Mouse (Mus musculus) kidney, embryonic 14.5 days (tissue): Measurements from ENCODE around the gene Bnip1. TPM values are rescaled to one million over a fixed set of nuclear protein-coding genes. Genes with fewer than 3 reads are reported as not detected.

Experiments used
- ATAC-seq: fragments of 200-750 bp; cut with Nextera tagmentation; 2 replicates; pipeline ENCODE4 v1.8.0; 2017; ENCODE audit warnings: moderate number of reproducible peaks, mild to moderate bottlenecking, moderate TSS enrichment, moderate library complexity; ENCODE audit not compliant: low FRiP score, low TSS enrichment
- H3K27ac ChIP-seq: fragments of 300-500 bp; sonication (generic); 2 replicates; pipeline ENCODE4 v1.5.1; 2014; ENCODE audit warnings: low read depth, mild to moderate bottlenecking, low read length, moderate library complexity, mixed read lengths
- H3K27me3 ChIP-seq: fragments of 300-500 bp; sonication (generic); 2 replicates; pipeline ENCODE4 v1.6.1; 2014; ENCODE audit warnings: mild to moderate bottlenecking, low read length; ENCODE audit not compliant: control insufficient read depth, insufficient read depth
- H3K36me3 ChIP-seq: fragments of 300-500 bp; sonication (generic); 2 replicates; pipeline ENCODE4 v1.6.1; 2014; ENCODE audit warnings: low read length, mixed read lengths; ENCODE audit not compliant: control insufficient read depth, insufficient read depth
- H3K4me1 ChIP-seq: fragments of 300-500 bp; sonication (generic); 2 replicates; pipeline ENCODE4 v1.6.1; 2014; ENCODE audit warnings: low read length, mixed read lengths; ENCODE audit not compliant: control insufficient read depth, insufficient read depth
- H3K4me2 ChIP-seq: fragments of 300-500 bp; sonication (generic); replicated peaks from 2 replicates; pipeline ENCODE4 v1.6.1; 2014; ENCODE audit warnings: low read depth, mild to moderate bottlenecking, low read length
- H3K4me3 ChIP-seq: fragments of 300-500 bp; sonication (generic); 2 replicates; pipeline ENCODE4 v1.5.1; 2014; ENCODE audit warnings: mild to moderate bottlenecking, low read length
- H3K9ac ChIP-seq: fragments of 300-500 bp; sonication (generic); 2 replicates; pipeline ENCODE4 v1.6.1; 2014; ENCODE audit warnings: low read depth, mild to moderate bottlenecking, low read length, moderate library complexity
- H3K9me3 ChIP-seq: fragments of 300-500 bp; sonication (generic); 2 replicates; pipeline ENCODE4 v1.6.1; 2016; ENCODE audit warnings: low read length; ENCODE audit not compliant: control insufficient read depth
- WGBS: fragments of 180-500 bp; shearing (Covaris S2); extraction: QIAGEN DNeasy Blood & Tissue Kit; methylation state at CpG from one replicate; pipeline ENCODE4 v1.1.7; 2014; 5-methylcytosine and 5-hydroxymethylcytosine counted together
- polyA plus RNA-seq: library from polyadenylated mRNA; unstranded; fragments of >200 nt; fragmentation: Nextera tagmentation; extraction: Ambion mirVana; gene quantifications from 2 replicates; pipeline ENCODE4 v1.2.1, GENCODE M21; 2014

Bnip1 gene
- polyA plus RNA-seq, 1 experiment from 2014 or later = 50.4 TPM

GRCm38 (mm10) chr17:26812607-26813006, 31.7 kb downstream of the Bnip1 start:
- Histone ChIP-seq H3K9me3 (no peaks in the 10 kb centered on the region), H3K27me3 (no peaks in the 10 kb centered on the region), H3K4me2 (no peak overlapping the region), H3K36me3 (no peaks in the 10 kb centered on the region), H3K4me3 (no peak overlapping the region), H3K4me1 (no peaks in the 10 kb centered on the region), H3K9ac (no peak overlapping the region), H3K27ac (no peak overlapping the region)
- WGBS = 76% methylated on average over 2 of the region's 2 CpGs
- ATAC-seq = no peak

- Histone ChIP-seq H3K9me3 (no peaks in the 10 kb centered on the region), H3K36me3 (no peaks in the 10 kb centered on the region), H3K4me1 (no peaks in the 10 kb centered on the region), H3K27me3 (no peaks in the 10 kb centered on the region), H3K4me3 (no peak overlapping the region), H3K9ac (no peak overlapping the region), H3K27ac (no peak overlapping the region), H3K4me2 (no peak overlapping the region)
- WGBS = 84% methylated on average over 9 of the region's 9 CpGs
- no peak for ATAC-seq
Observed at GRCm38 (mm10) chr17:26813497-26813896, 32.6 kb downstream of the Bnip1 start.

- Histone ChIP-seq H3K9ac (no peak overlapping the region), H3K27me3 (no peaks in the 10 kb centered on the region), H3K9me3 (no peaks in the 10 kb centered on the region), H3K4me2 (no peak overlapping the region), H3K4me3 (no peak overlapping the region), H3K27ac (no peak overlapping the region), H3K36me3 (no peaks in the 10 kb centered on the region), H3K4me1 (no peaks in the 10 kb centered on the region)
- no peak for ATAC-seq
- 78% methylated on average over 6 of the region's 6 CpGs for WGBS
Observed at GRCm38 (mm10) chr17:26816810-26817209, 35.9 kb downstream of the Bnip1 start.

GRCm38 (mm10) chr17:26817776-26818175, 36.9 kb downstream of the Bnip1 start:
- no peaks in the 10 kb centered on the region for H3K4me1 ChIP-seq
- no peak overlapping the region for H3K9ac ChIP-seq
- ATAC-seq = no peak
- H3K36me3 ChIP-seq = no peaks in the 10 kb centered on the region
- no peak overlapping the region for H3K4me2 ChIP-seq
- no peak overlapping the region for H3K27ac ChIP-seq
- no peaks in the 10 kb centered on the region for H3K9me3 ChIP-seq
- H3K27me3 ChIP-seq = no peaks in the 10 kb centered on the region
- H3K4me3 ChIP-seq = no peak overlapping the region

GRCm38 (mm10) chr17:26826131-26826530, 45.3 kb downstream of the Bnip1 start:
- Histone ChIP-seq H3K27ac (no peak overlapping the region), H3K4me2 (no peak overlapping the region), H3K9me3 (0 out of 2 replicates have a peak, but pooled peaks cover 2% of the 10 kb centered on the region), H3K36me3 (no peaks in the 10 kb centered on the region), H3K4me3 (no peak overlapping the region), H3K9ac (no peak overlapping the region), H3K4me1 (no peaks in the 10 kb centered on the region), H3K27me3 (peaks cover 2% of the 10 kb centered on the region; the same call in 1 of the 2 replicates)
- no peak for ATAC-seq
- 77% methylated on average over 16 of the region's 17 CpGs for WGBS

GRCm38 (mm10) chr17:26833806-26834205, 52.9 kb downstream of the Bnip1 start:
- peaks cover 55% of the 10 kb centered on the region for H3K27me3 ChIP-seq
- no peaks in the 10 kb centered on the region for H3K36me3 ChIP-seq
- no peak for ATAC-seq
- no peak overlapping the region for H3K9ac ChIP-seq
- no peaks in the 10 kb centered on the region for H3K4me1 ChIP-seq
- H3K27ac ChIP-seq = no peak overlapping the region
- 0 out of 2 replicates have a peak, but pooled peaks cover 2% of the 10 kb centered on the region for H3K9me3 ChIP-seq
- 72% methylated on average over 2 of the region's 2 CpGs for WGBS
- no peak overlapping the region for H3K4me3 ChIP-seq
- no peak overlapping the region for H3K4me2 ChIP-seq

- H3K4me2 ChIP-seq = no peak overlapping the region
- 68% methylated on average over 5 of the region's 5 CpGs for WGBS
- peaks cover 62% of the 10 kb centered on the region for H3K27me3 ChIP-seq
- H3K9ac ChIP-seq = no peak overlapping the region
- 0 out of 2 replicates have a peak, but pooled peaks cover 2% of the 10 kb centered on the region for H3K9me3 ChIP-seq
- no peaks in the 10 kb centered on the region for H3K36me3 ChIP-seq
- no peaks in the 10 kb centered on the region for H3K4me1 ChIP-seq
- H3K4me3 ChIP-seq = no peak overlapping the region
- H3K27ac ChIP-seq = no peak overlapping the region
- no peak for ATAC-seq
Observed at GRCm38 (mm10) chr17:26834302-26834965, 53.6 kb downstream of the Bnip1 start.

- no peak for ATAC-seq
- no peak overlapping the region for H3K27ac ChIP-seq
- H3K27me3 ChIP-seq = peaks cover 69% of the 10 kb centered on the region
- 41% methylated on average over 9 of the region's 9 CpGs for WGBS
- no peak overlapping the region for H3K4me2 ChIP-seq
- H3K9ac ChIP-seq = no peak overlapping the region
- 0 out of 2 replicates have a peak, but pooled peaks cover 2% of the 10 kb centered on the region for H3K9me3 ChIP-seq
- H3K4me1 ChIP-seq = no peaks in the 10 kb centered on the region
- H3K4me3 ChIP-seq = no peak overlapping the region
- no peaks in the 10 kb centered on the region for H3K36me3 ChIP-seq
Observed at GRCm38 (mm10) chr17:26834966-26835755, 54.3 kb downstream of the Bnip1 start.

- Histone ChIP-seq H3K9ac (no peak overlapping the region), H3K4me2 (no peak overlapping the region), H3K4me1 (no peaks in the 10 kb centered on the region), H3K9me3 (0 out of 2 replicates have a peak, but pooled peaks cover 1% of the 10 kb centered on the region), H3K4me3 (no peak overlapping the region), H3K27ac (no peak overlapping the region), H3K36me3 (no peaks in the 10 kb centered on the region), H3K27me3 (peaks cover 76% of the 10 kb centered on the region)
- 11% methylated on average over 8 of the region's 8 CpGs for WGBS
- no peak for ATAC-seq
Observed at GRCm38 (mm10) chr17:26835956-26836355, 55.1 kb downstream of the Bnip1 start.
